Mouse (Mus musculus) testis, adult 2 months (tissue): ENCODE measurements around the gene Fcer1g.

Source experiments
- CTCF ChIP-seq: fragments of 200-500 bp; IDR thresholded peaks from 2 replicates; pipeline ENCODE4 v1.5.1; 2012; ENCODE audit warnings: low read depth, mild to moderate bottlenecking, inconsistent platforms, low read length, moderate library complexity; ENCODE audit not compliant: control insufficient read depth, insufficient read depth, insufficient replicate concordance
- POLR2A ChIP-seq: fragments of 200-500 bp; IDR thresholded peaks from 2 replicates; pipeline ENCODE4 v1.6.1; 2012; ENCODE audit warnings: low read depth, mild to moderate bottlenecking, inconsistent platforms, low read length, moderate library complexity; ENCODE audit not compliant: control insufficient read depth

DNA sequence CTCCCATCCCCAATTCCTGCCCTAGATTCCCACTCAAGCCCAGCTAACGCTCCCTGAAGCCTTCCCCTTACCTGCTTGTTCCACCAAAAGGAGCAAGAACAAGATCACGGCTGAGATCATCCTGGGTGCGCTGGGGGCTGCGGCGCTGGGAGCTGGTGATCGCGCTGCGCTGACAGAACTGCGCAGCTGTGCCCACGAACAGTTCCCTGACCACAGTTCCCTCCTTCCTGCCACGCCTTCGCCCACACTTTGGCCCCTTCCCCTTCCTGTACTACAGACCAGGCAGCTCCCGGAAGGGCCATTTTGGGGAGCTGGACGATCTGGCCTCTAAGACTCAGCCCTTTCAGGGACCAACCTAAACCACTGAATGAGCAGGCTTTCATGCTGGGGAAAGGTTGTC, at the start of gene Fcer1g:
- 0 out of 2 replicates have a peak, but pooled peaks have one; percentile 12 for TF ChIP-seq POLR2A
- no peak for TF ChIP-seq CTCF
